Mouse (Mus musculus) spleen, adult 2 months (tissue): Measurements from ENCODE around the gene Malrd1. TPM values are rescaled to one million over a fixed set of nuclear protein-coding genes. Genes with fewer than 3 reads are reported as not detected.

Source experiments
- DNase-seq, 2 experiments: peaks; one replicate each; pipeline versions ENCODE4 v3.0.0 to v3.0.0-alpha.2; 2012 to 2021; ENCODE audit warnings: low spot score in 2 of 2, low read depth in 1 of 2
- H3K27ac ChIP-seq: fragments of 200-500 bp; 2 replicates; pipeline ENCODE4 v1.5.1; 2012; ENCODE audit warnings: low read length, inconsistent platforms; ENCODE audit not compliant: insufficient read depth
- H3K27me3 ChIP-seq: fragments of 200-500 bp; 2 replicates; pipeline ENCODE4 v1.6.1; 2012; ENCODE audit warnings: mild to moderate bottlenecking, moderate library complexity, low read length, inconsistent platforms; ENCODE audit not compliant: control insufficient read depth, insufficient read depth
- H3K36me3 ChIP-seq: fragments of 200-500 bp; 2 replicates; pipeline ENCODE4 v1.6.1; 2012; ENCODE audit warnings: mild to moderate bottlenecking, low read length, inconsistent platforms; ENCODE audit not compliant: control insufficient read depth, insufficient read depth
- H3K4me1 ChIP-seq: fragments of 200-500 bp; 2 replicates; pipeline ENCODE4 v1.6.1; 2011; ENCODE audit warnings: inconsistent platforms; ENCODE audit not compliant: control insufficient read depth, insufficient read depth, insufficient read length
- H3K4me3 ChIP-seq: fragments of 200-500 bp; 2 replicates; pipeline ENCODE4 v1.5.1; 2011; ENCODE audit warnings: mild to moderate bottlenecking, inconsistent platforms; ENCODE audit not compliant: insufficient read depth, insufficient read length; ENCODE audit errors: extremely low read depth
- CTCF ChIP-seq: fragments of 200-500 bp; IDR thresholded peaks from 2 replicates; pipeline ENCODE4 v1.5.1; 2011; ENCODE audit warnings: mild to moderate bottlenecking, inconsistent platforms; ENCODE audit not compliant: insufficient read depth, insufficient read length, insufficient replicate concordance; ENCODE audit errors: extremely low read depth
- POLR2A ChIP-seq: fragments of 200-500 bp; IDR thresholded peaks from 2 replicates; pipeline ENCODE4 v1.6.1; 2011; ENCODE audit warnings: low read depth, low read length, inconsistent platforms
- WGBS: fragments of 180-500 bp; shearing (Covaris S2); methylation state at CpG from one replicate; pipeline ENCODE4 v1.1.7; 2018; 5-methylcytosine and 5-hydroxymethylcytosine counted together
- polyA plus RNA-seq: library from polyadenylated mRNA; depleted of rRNA; stranded (reverse); fragments of >200 nt; gene quantifications from 2 replicates; pipeline ENCODE4 v1.2.3, GENCODE M21; 2012

Malrd1 gene
- polyA plus RNA-seq, 1 experiment, result not detected

DNA sequence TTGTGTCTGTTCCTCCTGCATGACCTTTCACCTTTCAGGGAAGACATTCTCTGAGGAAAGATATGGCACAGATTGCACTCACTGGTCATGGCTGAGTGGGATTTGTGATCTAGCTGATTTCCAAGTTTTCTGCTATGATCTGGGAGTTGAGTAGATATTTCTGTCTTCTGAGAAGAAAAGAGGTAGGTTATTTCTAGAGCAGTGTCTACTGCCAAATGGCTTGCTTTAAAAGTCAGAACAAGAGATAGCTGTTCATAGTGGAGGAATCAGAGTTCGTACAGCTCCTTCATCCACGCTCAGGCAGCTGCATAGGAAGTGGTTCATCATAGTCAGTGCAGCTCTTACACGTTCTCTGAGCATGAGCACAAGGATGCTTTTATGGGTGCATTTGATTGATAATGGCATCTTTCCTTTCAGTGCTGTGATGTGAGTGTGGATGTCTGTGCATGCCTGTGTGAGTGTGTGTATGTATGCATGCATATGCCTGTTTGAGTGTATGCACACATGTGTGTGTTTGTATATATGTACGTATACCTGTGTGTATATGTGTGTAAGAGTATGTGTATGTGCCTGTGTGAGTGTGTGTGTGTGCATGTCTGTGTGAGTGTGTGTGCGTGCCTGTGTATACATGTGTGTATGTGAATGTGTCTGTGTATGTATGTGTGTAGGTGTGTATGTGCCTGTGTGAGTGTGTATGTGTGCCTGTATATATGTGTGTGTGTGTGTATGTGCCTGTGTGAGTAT is 637.1 kb downstream of the Malrd1 start:
- DNase-seq, result no peak
- H3K4me1 ChIP-seq, result no peaks in the 10 kb centered on the region
- WGBS, result 86% methylated on average over 5 of the region's 5 CpGs
- H3K4me3 ChIP-seq, result no peak overlapping the region
- H3K27ac ChIP-seq, result no peak overlapping the region
- TF ChIP-seq CTCF (no peak), POLR2A (no peak)
- no peaks in the 10 kb centered on the region for H3K27me3 ChIP-seq
- H3K36me3 ChIP-seq, result no peaks in the 10 kb centered on the region

DNA sequence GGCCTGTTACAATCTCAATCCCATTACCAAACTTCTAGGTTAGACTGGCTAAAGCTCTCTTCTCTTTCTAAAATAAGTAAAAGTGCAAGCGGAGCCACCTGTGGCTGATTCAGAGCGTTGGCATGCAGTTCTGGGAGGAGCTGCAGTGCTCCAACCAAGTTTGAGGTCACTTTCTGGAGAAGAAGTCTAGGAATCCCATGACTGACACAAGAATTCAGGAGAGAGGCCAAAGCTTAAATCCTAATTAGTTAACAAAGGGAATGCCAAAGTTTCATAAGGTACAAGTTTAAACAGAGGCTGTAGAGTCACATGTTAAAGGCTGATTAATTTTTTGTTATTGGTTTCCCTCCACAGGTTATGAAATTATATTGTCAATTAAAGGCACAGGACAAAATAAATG is 642.3 kb downstream of the Malrd1 start:
- DNase-seq, result no peak
- TF ChIP-seq POLR2A (no peak), CTCF (no peak)
- H3K4me1 ChIP-seq, result no peaks in the 10 kb centered on the region
- no peaks in the 10 kb centered on the region for H3K36me3 ChIP-seq
- 84% methylated on average over 2 of the region's 2 CpGs for WGBS
- H3K27ac ChIP-seq, result no peak overlapping the region
- no peak overlapping the region for H3K4me3 ChIP-seq
- no peaks in the 10 kb centered on the region for H3K27me3 ChIP-seq

DNA sequence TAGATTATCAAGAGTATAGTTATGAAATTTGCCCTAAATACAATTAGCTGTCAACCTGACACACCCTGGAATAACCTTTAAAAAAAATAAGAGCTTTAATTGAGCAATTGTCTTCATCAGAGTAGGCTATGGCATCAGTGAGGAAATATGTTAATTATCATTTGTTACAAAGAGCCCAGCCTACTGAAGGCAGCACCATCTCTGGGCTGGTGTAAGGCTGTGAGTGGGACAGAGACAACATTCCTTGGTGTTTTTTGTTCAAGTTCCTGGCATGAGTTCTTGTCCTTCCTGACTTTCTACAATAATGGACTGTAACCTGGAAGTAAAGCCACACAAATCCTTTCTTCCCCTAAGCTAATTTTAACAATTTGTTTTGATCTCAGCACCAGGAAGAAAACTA is 645.8 kb downstream of the Malrd1 start:
- Histone ChIP-seq H3K4me3 (no peak overlapping the region), H3K36me3 (no peaks in the 10 kb centered on the region), H3K27me3 (no peaks in the 10 kb centered on the region), H3K4me1 (no peaks in the 10 kb centered on the region), H3K27ac (no peak overlapping the region)
- no peak for DNase-seq
- no peak for TF ChIP-seq POLR2A
- TF ChIP-seq CTCF, result no peak

DNA sequence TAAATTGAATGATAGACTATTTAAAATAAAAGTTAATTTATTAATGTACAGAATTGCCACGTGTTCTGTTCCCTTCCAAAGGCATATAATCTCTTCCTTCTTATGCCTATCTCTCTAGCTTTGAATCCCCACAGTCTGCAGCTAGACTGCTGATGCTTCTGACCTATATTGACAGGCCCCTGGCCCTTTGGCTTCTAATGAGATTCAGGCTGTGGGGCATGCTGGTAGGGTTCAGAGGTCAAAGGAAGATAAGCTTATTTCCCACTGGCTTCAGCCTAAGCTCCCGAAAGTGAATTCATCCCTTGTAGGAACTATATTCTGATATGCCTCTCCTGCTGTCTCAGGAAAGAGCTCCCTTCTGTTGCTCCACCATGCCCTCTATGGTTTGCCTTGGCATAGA is 647.1 kb downstream of the Malrd1 start:
- Histone ChIP-seq H3K27me3 (no peaks in the 10 kb centered on the region), H3K36me3 (no peaks in the 10 kb centered on the region), H3K4me1 (no peaks in the 10 kb centered on the region), H3K4me3 (no peak overlapping the region), H3K27ac (no peak overlapping the region)
- no peak for DNase-seq
- WGBS, result 76% methylated on average over 2 of the region's 2 CpGs
- no peak for TF ChIP-seq POLR2A
- no peak for TF ChIP-seq CTCF

DNA sequence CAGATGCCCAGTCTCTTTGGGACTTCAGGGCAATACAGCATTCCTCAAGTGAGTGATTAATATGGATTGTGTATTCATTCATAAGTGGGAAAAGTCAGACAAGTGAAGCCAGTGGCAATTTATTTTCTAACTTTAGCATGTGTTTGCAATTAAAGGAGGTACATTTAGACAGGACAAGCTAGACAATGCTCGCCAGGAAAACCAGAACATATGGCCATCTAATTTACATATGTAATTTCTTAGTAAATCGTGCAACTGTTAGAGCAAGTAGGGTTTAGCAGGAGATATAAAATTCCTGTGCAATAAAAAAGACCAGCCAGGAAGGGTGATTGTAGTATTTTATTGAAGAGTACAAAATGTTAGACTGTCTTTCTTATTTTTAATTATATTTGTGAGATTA is 655.9 kb downstream of the Malrd1 start:
- Histone ChIP-seq H3K4me3 (no peak overlapping the region), H3K27ac (no peak overlapping the region)
- WGBS, result 80% methylated on average over 2 of the region's 2 CpGs

DNA sequence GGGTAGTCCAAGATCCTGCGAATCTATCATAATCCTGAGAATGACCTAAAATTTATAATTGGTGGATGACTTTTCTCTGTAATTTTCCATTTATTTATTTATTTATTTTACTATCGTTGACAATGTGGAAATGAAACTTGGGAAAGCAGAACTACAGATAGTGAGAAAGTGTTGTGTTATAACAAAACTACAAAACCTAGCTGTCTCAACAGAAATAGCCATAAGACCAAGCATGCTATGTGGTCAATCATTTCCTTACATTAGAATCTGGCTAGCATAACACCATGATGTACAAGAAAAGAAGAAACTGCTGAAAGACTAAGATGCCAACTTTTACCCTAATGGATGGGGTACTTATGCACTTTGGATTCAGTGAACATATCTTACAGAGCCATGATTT is 656.9 kb downstream of the Malrd1 start:
- Histone ChIP-seq H3K4me1 (no peaks in the 10 kb centered on the region), H3K36me3 (no peaks in the 10 kb centered on the region), H3K27ac (no peak overlapping the region), H3K4me3 (no peak overlapping the region), H3K27me3 (no peaks in the 10 kb centered on the region)
- 67% methylated on average over 2 of the region's 2 CpGs for WGBS
- TF ChIP-seq POLR2A (no peak), CTCF (no peak)
- DNase-seq, result no peak

More for the DNA sequence above, 655.9 kb downstream of the Malrd1 start:
- no peak for DNase-seq
- Histone ChIP-seq H3K27me3 (no peaks in the 10 kb centered on the region), H3K36me3 (no peaks in the 10 kb centered on the region), H3K4me1 (no peaks in the 10 kb centered on the region)
- TF ChIP-seq CTCF (no peak), POLR2A (no peak)

DNA sequence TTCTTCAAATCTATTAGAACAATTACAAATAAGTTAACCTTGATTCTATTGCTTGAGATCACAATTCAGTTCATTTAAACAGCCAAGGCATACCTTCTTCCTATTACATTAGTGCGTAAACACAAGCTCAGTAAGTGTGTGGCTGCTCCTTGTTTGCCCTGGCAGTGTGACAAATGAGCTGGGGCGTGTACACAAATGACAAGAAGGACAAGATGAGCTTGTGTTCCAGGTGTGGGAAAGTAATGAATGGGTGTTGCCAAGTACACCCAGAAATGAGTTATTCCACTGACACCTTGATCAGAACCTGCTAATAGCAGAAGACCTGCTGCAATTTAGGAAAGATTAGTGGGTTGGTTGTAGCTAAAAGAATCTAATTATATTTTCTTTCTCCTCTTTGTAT is 683.7 kb downstream of the Malrd1 start:
- no peak for DNase-seq
- 75% methylated on average over 2 of the region's 2 CpGs for WGBS
- TF ChIP-seq POLR2A, result no peak
- no peaks in the 10 kb centered on the region for H3K36me3 ChIP-seq
- H3K4me1 ChIP-seq, result no peaks in the 10 kb centered on the region
- no peak overlapping the region for H3K4me3 ChIP-seq
- no peaks in the 10 kb centered on the region for H3K27me3 ChIP-seq
- H3K27ac ChIP-seq, result no peak overlapping the region
